Mouse (Mus musculus): ENCODE measurements around the gene Med20.

- TF ChIP-seq CTCF (IDR thresholded peaks at IDR 0.05; ENCODE audit: low read depth) (no peak), EP300 (IDR thresholded peaks at IDR 0.05; ENCODE audit: low read depth) (peak; percentile 94)
Observed at GRCm38 (mm10) chr17:47578655-47579054, 32.7 kb upstream of the Med20 start.

Measured in liver, embryonic 14.5 days (tissue).